ENCODE assay signal across 10 mouse cellular contexts in the genomic region with DNA sequence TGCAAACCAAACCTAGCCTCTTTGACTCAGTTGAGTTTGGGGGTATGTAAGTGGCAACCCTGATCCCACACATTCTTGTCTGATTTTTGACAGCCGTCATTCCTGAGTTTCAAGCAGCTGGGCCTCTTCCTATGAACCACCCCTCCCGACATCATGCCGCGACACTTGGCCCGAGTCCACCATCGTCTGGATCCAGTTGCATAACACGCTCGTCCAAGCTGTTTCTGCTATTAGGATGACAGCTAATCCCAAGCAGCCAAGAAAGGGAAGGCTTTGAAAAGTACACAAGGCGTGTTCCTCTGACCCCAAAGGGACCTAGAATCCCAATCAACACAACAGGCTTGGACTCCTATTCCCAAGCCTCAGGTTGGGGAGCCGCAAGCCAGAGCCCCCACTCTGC. TPM values are rescaled to one million over a fixed set of nuclear protein-coding genes. Genes with fewer than 3 reads are reported as not detected.
DNase-seq lines count a peak whose midpoint lies in the region; ATAC-seq and TF ChIP-seq lines count a peak whose summit lies in the region.
"Had no signal": no experiment of that assay in that cellular context is flagged by ENCODE, and none has a peak within 500 bp of the region (broad histone marks: within the 10 kb centered on the region; RNA-seq: fewer than 3 reads in every experiment).

No protein-coding gene starts in this region.

- TF ChIP-seq CTCF in kidney, postnatal 0 days (IDR thresholded peaks at IDR 0.05; ENCODE audit: low read depth), result no peak

- no peak overlapping the region for H3K9ac ChIP-seq in kidney, postnatal 0 days (ENCODE audit: low read depth, low read length)
- no peak overlapping the region for H3K9ac ChIP-seq in stomach, embryonic 16.5 days (ENCODE audit: low read length)
- H3K9ac ChIP-seq: hindbrain, embryonic 15.5 days had no signal

- ATAC-seq in kidney, postnatal 0 days (replicated peaks; ENCODE audit: low FRiP score, low read depth), result no peak
- ATAC-seq in stomach, embryonic 16.5 days (ENCODE audit: insufficient read depth, low FRiP score), result peak; percentile 54; the same call in 1 of the 2 replicates

- H3K4me2 ChIP-seq in kidney, postnatal 0 days (ENCODE audit: low read length), result no peak overlapping the region
- H3K4me2 ChIP-seq in stomach, embryonic 16.5 days (ENCODE audit: low read depth, low read length), result peak overlapping the region; percentile 10; the same call in 1 of the 2 replicates
- H3K4me2 ChIP-seq: hindbrain, embryonic 15.5 days had no signal

- no peak overlapping the region for H3K4me3 ChIP-seq in kidney, postnatal 0 days (replicated peaks; ENCODE audit: low read depth, low read length)
- H3K4me3 ChIP-seq in stomach, embryonic 16.5 days (replicated peaks; ENCODE audit: low read length), result no peak overlapping the region
- H3K4me3 ChIP-seq: hindbrain, embryonic 15.5 days; myocyte had no signal

- peaks cover 25% of the 10 kb centered on the region for H3K36me3 ChIP-seq in kidney, postnatal 0 days (ENCODE audit: insufficient read depth, low read length)
- peaks cover 5% of the 10 kb centered on the region; the same call in 1 of the 2 replicates for H3K36me3 ChIP-seq in stomach, embryonic 16.5 days (ENCODE audit: control insufficient read depth, insufficient read depth, low read length)
- H3K36me3 ChIP-seq: hindbrain, embryonic 15.5 days had no signal

- no peaks in the 10 kb centered on the region for H3K9me3 ChIP-seq in kidney, postnatal 0 days (replicated peaks; ENCODE audit: low read length)
- no peaks in the 10 kb centered on the region for H3K9me3 ChIP-seq in stomach, embryonic 16.5 days (replicated peaks; ENCODE audit: control insufficient read depth, low read length)
- H3K9me3 ChIP-seq: hindbrain, embryonic 15.5 days had no signal

- peaks cover 17% of the 10 kb centered on the region for H3K4me1 ChIP-seq in kidney, postnatal 0 days (replicated peaks; ENCODE audit: insufficient read depth, low read length)
- peaks cover 26% of the 10 kb centered on the region for H3K4me1 ChIP-seq in stomach, embryonic 16.5 days (ENCODE audit: control insufficient read depth, insufficient read depth, low read length)

- WGBS in kidney, postnatal 0 days, result 58% methylated on average over 10 of the region's 10 CpGs
- WGBS in stomach, embryonic 16.5 days, result 48% methylated on average over 10 of the region's 10 CpGs

- peak overlapping the region; percentile 47; the same call in 1 of the 2 replicates for H3K27ac ChIP-seq in kidney, postnatal 0 days
- peak overlapping the region; percentile 81 for H3K27ac ChIP-seq in stomach, embryonic 16.5 days (ENCODE audit: low read length)
- H3K27ac ChIP-seq: hindbrain, embryonic 15.5 days had no signal

- peak; percentile 80 for DNase-seq in adrenal gland, postnatal 10 days
- DNase-seq in adrenal gland, postnatal 4 days (ENCODE audit: low spot score in 2 of 2), result no peak
- DNase-seq in testis, postnatal 10 days (ENCODE audit: low spot score), result peak; percentile 78
- DNase-seq in testis, postnatal 14 days (ENCODE audit: low spot score), result no peak
- peak; percentile 64 for DNase-seq in kidney, postnatal 0 days (ENCODE audit: low spot score)
- DNase-seq in c-Kit-positive CD71-positive TER-119-positive erythroid progenitor cells, embryonic 14.5 days (ENCODE audit: low spot score), result no peak
- DNase-seq in B cell, adult 2 months, result no peak

- no peaks in the 10 kb centered on the region for H3K27me3 ChIP-seq in kidney, postnatal 0 days (ENCODE audit: insufficient read depth, low read length)
- H3K27me3 ChIP-seq in stomach, embryonic 16.5 days (ENCODE audit: control insufficient read depth, insufficient read depth, low read length), result no peaks in the 10 kb centered on the region
- H3K27me3 ChIP-seq: hindbrain, embryonic 15.5 days had no signal

RNA-seq across cellular contexts. Expression of a gene that starts 14.4 kb away (rescaled TPM):
- 10 to 100 TPM in 1 of 2 experiments, 1 to 10 TPM in 1; 6.6 to 14.7 TPM for total RNA-seq in adrenal gland, postnatal 10 days (2021)
- total RNA-seq in adrenal gland, postnatal 4 days (2021), result 10 to 100 TPM; 11.4 to 24.2 TPM
- 112 and 129 TPM in 2 replicates for polyA plus RNA-seq in kidney, postnatal 0 days (2015; fragmentation: Nextera tagmentation; extraction: Ambion mirVana)
- 44.0 and 46.2 TPM in 2 replicates for polyA plus RNA-seq in stomach, embryonic 16.5 days (2015; fragmentation: Nextera tagmentation; extraction: Ambion mirVana)

RNA-seq across cellular contexts. Expression of a gene that starts 34.8 kb away (rescaled TPM):
- total RNA-seq in adrenal gland, postnatal 10 days (2021), result under 1 TPM in 1 of 2 experiments, not detected in 1; 0.21 TPM
- total RNA-seq in adrenal gland, postnatal 4 days (2021), result under 1 TPM; 0.51 to 0.62 TPM
- 4.6 and 5.1 TPM in 2 replicates for polyA plus RNA-seq in kidney, postnatal 0 days (2015; fragmentation: Nextera tagmentation; extraction: Ambion mirVana)
- 0.18 and 0.59 TPM in 2 replicates for polyA plus RNA-seq in stomach, embryonic 16.5 days (2015; fragmentation: Nextera tagmentation; extraction: Ambion mirVana)
- polyA plus RNA-seq: myocyte had no signal

RNA-seq across cellular contexts. Expression of a gene that starts 38.3 kb away (rescaled TPM):
- total RNA-seq in adrenal gland, postnatal 10 days (2021), result 1 to 10 TPM; 2.7 to 3.5 TPM
- 1 to 10 TPM; 3.8 to 4.7 TPM for total RNA-seq in adrenal gland, postnatal 4 days (2021)
- polyA plus RNA-seq in kidney, postnatal 0 days (2015; fragmentation: Nextera tagmentation; extraction: Ambion mirVana), result 3.3 and 3.8 TPM in 2 replicates
- polyA plus RNA-seq in stomach, embryonic 16.5 days (2015; fragmentation: Nextera tagmentation; extraction: Ambion mirVana), result 8.1 and 8.9 TPM in 2 replicates
- polyA plus RNA-seq: hindbrain, embryonic 15.5 days; myocyte had no signal

RNA-seq across cellular contexts. Expression of a gene that starts 44.1 kb away (rescaled TPM):
- 10 to 100 TPM; 77.5 to 84.6 TPM for total RNA-seq in adrenal gland, postnatal 10 days (2021)
- total RNA-seq in adrenal gland, postnatal 4 days (2021), result 100 to 1,000 TPM; 118 to 119 TPM
- polyA plus RNA-seq in kidney, postnatal 0 days (2015; fragmentation: Nextera tagmentation; extraction: Ambion mirVana), result 107 and 109 TPM in 2 replicates
- 117 and 133 TPM in 2 replicates for polyA plus RNA-seq in stomach, embryonic 16.5 days (2015; fragmentation: Nextera tagmentation; extraction: Ambion mirVana)

Comparison
In these comparisons a context has a peak if more than half of its experiments do, and no peak if none do; other contexts are left out.
1. DNase-seq: peak in adrenal gland, postnatal 10 days (single experiment), testis, postnatal 10 days (single experiment) and kidney, postnatal 0 days (single experiment); none in adrenal gland, postnatal 4 days (0 of 2), testis, postnatal 14 days (single experiment), c-Kit-positive CD71-positive TER-119-positive erythroid progenitor cells, embryonic 14.5 days (single experiment) and B cell, adult 2 months (0 of 2).